Mouse (Mus musculus): ENCODE measurements around the gene Arhgef3.
A peak's percentile ranks its signal among the peaks of the same experiment; 100 is the strongest.

The Arhgef3 gene

DNA sequence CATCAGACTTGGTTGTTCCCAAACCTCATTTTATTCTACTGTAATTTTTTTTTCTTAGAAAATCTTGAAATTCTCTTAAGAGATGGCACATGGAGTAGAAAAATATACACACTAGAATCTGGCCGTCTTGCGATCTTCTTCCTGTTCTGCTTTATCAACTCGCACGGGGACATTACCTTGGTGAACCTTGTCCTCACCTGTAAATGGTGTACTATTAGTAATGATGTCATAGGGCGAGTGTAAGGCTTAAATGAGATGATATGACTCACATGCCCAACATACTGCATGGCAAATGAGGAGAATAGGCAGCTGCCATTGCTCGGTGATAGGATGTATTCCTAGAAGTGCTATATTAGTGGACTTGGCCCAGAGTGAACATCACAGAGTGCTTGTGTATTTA is 49.9 kb downstream of the Arhgef3 start:
- no peak for DNase-seq (ENCODE audit: low spot score)

DNA sequence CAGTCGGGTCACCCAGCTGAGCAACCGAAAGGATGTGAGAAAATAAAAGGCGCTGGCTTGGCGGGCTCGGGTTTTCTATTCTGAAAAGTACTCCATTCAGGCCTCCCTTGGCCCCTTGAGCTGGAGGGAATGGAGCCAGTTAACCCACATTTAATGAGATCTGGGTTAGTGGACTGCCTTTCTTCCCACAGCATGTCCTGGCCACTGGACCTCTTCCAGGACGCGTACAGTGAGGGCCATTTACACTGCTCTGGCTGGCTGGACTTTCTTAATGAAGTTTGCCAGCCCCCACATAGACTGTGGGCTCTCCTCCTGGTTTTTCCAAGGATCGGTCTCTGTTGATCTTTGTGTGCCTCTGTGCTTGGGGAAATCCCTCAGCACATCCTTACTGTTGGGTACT is 52.1 kb downstream of the Arhgef3 start:
- DNase-seq (ENCODE audit: low spot score): peak; percentile 46

DNA sequence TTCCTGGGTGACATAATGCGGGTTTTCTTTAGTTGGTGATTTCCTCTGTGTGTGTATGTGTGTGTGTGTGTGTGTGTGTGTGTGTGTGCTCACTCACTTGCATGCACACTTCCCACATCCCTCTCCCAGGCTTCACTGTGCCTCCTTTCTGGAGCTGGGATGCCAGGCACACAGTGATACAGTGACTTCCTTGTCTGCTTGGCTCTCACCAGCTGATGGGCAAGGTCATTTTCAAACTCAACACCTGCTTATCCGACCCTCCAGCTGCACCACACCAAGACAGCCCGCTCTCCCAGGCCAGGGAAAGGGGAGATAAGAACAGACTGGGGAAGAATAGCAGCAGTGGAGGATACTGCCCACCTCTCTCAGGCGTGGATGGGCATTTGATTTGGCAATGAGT is 52.5 kb downstream of the Arhgef3 start:
- DNase-seq (ENCODE audit: low spot score): no peak

DNA sequence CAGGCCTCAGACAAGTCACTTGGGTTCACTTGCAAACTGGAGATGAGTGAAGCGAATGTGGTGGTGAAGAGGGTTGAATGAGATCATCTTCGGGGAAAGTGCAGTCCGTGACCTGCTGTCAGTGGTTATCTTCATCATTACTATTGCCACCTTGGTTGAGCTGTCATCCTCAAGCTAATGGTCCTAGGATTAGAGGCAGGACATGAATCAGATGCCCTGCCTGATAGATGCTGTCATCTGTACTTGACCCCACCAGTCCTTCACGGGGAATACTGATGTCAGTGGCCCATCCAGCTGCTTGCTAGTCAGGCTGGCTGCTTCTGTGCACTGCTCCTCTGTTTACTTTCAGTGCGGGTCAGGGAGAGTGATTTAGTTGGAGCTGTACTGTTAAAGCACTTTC is 53.7 kb downstream of the Arhgef3 start:
- DNase-seq (ENCODE audit: low spot score): no peak

DNA sequence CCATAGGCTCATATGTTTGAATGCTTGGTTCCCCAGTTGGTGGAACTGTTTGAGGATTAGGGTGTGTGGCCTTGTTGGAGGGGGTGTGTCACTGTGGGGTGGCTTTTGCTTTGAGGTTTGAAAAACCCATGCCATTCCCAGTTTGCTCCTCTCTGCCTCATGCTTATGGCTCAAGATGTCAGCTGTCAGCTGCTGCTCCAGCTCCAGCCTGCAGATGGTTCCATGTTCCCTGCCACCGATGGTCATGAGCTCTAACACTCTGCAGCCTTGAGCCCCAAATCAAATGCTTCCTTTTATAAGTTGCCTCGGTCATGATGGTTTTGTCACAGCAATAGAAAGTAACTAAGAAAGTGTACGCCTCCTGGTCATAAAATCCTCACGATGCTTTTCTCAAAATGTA is 54.6 kb downstream of the Arhgef3 start:
- DNase-seq (ENCODE audit: low spot score): no peak

DNA sequence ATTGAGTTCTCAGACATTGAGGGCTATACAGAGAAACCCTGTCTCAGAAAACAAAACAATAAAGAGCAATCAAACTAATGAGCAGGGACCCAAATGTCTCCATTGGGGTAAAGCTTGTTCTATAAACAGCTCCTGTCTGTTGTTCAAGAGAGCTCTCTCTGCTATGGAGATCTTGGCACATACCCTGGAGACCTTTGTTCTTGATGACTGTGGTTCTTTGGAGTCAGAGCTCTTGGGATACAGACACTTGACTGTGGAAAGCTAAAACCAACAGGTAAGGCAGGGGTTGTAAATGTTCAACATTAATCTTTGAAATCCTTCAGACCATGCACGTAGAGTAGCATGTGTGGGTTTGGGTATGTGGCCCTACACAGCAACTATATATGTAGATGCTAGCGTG is 55.7 kb downstream of the Arhgef3 start:
- no peak for DNase-seq (ENCODE audit: low spot score)

DNA sequence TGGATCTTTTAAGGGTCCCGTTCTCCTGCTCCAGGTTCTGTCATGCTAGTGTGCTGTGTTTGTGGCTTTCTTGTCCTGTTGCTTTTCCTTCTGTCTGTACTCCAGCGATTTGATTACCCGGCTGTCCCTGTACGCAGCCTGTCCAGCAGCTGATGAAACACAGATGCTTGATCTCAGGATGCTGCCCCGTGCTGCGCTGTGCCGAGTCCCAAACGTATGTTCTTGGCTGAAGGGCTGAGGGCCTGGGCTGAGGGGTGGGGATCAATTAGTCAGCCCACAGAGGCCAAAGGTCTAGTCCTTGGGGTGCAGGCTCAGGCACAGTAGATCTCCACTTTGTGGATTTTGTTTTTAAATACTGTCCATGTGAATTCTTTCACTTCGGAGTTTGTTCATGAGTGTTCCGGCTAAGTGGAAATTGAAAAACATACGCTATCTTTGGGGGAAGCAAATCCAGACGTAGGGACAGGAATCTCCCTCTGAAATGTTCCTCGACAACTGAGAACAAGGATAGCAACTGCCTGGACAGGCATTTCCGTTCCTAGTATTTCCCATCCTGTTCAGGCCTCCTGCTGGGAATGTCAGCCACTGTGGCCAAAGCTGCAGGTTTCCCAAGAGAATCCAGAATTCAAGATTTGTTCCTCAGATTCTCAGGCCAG is 56.6 kb downstream of the Arhgef3 start:
- DNase-seq (ENCODE audit: low spot score): no peak

DNA sequence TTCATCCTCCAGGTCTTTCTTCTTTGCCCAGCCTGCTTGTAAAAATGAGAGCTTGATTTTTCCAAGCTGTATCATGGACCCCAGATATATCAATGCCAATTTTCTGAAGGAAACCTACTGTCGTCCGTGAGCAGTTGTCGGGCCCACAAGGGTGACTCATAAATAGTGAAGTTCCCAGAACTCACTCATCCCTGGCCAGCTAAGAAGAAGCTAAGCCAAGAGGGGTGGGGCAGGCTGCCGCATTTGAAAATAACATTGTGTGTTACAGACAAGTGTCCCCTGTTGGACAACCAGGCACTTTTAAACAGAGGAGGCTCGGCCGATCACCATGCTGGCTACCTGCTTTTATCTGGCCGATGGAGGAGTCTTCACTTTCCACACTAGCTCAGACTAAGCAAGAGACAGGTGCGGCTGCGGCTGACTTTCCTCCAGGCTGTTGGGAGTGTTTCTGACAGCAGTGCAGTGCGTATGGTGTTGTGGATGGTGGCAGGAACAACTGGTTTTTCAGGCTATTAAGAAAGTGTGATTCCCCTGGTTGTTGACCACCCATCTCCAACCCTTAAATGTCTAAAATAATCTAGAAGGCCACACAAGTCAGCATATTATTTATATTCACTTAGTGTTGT is 58.6 kb downstream of the Arhgef3 start:
- DNase-seq (ENCODE audit: low spot score): no peak

DNA sequence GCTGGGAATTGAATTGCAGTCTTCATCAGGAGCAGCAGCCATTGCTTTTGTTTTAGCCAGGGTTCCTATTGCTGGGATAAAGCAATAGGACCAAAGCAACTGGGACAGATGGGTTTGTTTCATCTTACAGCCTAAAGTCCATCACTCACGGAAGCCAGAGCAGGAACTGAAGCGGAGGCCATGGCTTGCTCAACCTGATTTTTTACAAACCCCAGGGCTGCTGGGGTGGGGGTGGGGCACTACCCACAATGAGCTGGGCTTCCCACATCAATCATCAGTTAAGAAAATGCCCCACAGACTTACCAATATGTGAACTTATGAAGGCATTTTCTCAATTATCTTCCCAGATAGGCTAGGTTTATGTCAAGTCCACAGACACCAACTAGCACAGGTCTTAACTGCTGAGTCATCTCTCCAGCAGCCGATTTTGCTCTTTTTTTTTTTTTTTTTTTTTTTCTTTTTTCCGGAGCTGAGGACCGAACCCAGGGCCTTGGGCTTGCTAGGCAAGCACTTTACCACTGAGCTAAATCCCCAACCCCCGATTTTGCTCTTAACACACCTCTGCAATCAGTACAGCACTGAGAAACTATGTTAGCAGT is 59.6 kb downstream of the Arhgef3 start:
- no peak for DNase-seq (ENCODE audit: low spot score)

DNA sequence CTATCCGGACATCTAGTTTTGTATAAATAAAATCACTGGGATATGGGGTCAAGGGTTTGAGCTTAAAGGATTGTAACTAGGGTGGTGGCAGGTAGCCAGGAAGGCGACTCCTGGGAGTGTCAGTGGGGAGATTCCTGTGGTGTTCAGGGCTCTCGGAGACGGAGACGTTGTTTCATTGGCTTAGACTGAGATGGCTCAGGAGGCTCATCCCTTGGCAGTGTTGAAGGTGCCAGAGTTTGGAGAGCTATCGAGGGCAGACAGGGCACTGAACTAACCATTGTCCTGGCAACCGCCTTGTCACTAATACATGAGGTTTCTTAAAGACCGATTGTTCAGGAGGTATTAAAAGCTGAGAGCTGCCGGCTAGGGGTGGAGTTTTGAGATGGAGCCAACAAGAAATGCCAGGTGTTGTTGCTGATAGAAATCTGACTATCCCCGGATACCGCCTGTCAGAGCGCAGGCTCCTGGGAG is 60.2 kb downstream of the Arhgef3 start:
- DNase-seq (ENCODE audit: low spot score): no peak

DNA sequence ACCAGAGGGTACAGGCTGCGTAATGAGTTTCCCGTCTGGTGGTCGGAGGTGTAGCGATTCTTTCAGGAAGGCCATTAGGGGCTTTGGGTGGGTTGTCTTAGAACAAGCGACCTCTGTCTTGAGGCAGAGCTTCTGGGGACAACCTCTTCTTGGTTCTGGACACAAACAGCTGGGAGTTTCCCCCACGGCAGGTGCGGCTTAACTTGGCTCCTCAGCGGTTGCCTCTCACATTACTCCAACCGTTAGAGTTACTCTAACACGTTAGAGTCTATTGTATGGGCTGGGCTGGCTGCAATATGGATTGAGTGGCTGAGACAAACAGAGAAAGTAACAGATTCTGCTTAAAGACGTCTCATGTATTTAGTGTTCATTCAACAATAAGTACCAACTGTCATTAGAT is 60.6 kb downstream of the Arhgef3 start:
- no peak for DNase-seq (ENCODE audit: low spot score)

DNA sequence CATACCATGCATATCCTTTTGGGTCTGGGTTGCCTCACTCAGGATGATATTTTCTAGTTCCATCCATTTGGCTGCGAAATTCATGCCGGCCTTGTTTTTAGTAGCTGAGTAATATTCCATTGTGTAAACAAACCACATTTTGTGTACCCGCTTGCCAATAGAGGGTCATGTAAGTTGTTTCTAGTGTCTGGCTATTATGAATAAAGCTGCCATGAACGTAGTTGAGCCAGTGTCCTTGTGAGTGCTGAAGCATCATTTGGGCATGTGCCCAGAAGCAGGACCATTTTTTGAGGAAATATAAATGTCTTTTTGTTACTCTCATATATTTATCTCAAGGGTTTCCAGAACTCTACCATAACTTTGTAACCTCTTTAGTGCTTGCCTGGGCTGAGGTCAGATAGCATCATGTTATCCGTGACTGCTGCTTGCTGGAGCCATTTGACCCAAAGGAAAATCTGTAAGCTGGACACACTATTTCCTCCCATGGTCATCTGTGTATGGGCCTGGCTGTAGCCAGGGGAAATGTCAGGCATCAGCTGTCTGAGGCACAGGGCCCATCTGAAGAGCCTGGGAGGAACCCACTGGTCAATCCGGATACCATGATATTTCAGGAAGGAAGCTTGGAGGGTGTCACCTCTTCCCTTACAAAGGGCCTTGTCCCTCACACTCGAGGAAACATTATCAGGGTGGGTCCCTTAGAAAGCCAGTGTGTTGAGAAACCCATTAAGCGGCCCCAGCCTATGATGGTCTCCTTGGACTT is 63.3 kb downstream of the Arhgef3 start:
- DNase-seq (ENCODE audit: low spot score): no peak

DNA sequence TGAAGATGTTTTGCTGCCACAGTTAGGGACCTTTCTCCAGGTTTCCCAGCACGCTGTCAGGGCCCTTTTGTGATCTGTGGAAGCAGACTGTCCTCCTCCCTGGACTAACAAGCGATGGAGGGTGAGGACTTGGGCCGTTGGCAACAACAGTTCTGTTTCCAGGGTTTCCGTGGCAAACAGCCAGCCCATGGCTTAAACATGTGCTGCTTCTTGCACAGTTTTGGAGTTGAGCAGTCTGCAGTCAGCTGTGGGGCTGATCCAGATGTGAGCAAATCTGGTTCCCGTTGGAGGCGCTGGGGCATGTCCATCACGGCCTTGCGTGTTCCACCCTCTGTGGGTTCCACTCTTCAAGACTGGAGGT is 63.8 kb downstream of the Arhgef3 start:
- no peak for DNase-seq (ENCODE audit: low spot score)

DNA sequence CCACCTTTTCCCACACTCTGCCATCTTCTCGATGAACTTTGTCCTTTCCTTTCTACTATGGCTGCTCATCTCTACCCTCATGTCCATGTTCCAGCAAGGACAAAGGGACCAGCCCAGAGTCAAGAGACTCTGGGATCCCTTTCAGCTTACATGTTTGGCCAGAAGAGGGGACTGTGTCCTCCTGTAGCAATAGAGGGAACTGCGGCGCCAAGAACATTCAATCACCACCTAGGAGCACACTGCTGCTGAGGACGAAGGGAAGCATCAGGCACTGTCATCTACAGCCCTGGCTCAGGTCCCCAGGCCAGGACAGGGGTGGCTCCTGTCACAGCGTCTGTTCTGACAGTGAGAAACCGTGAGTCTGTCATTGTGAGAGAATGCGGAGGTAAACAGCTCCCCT is 65.1 kb downstream of the Arhgef3 start:
- DNase-seq (ENCODE audit: low spot score): no peak

DNA sequence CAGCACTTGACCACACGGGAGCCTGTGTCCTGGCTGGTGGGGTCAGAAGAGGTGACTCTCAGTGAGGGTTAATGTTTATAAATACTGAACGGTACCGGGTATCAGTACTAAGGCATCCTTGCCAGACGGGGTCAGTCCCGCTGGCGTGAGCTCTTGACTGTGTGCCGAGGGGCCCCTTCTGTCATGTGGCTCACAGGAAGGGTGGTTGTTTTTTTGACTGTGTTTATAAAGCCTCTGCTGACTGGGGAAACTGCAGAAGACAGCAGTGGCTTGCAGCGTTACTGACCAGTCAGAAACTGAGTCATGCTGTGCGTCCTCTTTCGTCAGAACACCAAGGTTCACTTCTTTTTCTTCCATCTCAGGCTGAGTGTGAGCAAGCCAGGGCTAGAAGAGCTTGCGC is 67.4 kb downstream of the Arhgef3 start:
- DNase-seq (ENCODE audit: low spot score): no peak

DNA sequence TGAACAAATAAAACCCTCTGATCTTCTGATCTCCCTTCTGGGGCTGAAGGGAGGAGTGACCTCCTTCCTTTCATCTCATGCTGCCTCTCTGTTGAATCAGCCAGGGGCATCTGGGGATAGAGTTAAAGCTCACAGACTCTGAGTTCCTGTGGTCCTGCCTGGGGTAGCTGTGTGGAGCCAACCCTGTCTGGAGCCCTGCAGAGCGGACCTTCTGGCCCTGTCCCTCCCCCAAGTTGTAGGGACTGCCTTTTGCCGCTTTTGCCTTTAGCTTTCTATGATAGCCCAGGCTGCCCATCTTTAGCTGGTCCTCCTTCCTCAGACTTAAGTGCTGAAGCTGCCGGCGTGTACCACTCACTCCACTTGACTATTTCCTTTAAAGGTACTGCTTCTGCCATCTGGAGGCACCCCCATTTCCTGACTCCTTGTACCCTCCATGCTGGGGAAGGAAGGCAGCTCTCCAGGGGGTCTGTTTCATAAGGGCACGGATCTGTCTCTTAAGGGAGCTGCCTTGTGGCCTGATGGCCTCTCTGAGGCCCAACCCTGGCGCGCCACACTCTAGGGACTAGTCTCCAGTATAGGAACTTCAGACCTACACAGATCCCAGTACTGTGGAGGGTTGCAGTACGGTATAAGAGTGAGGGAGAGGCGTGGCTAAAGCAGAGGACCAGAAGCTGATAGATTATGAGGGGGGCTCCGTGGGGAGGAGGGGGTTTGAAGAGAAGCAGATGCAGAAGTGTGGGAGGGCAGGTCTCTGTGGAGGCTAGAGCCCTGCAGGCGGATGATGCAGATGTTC is 68.1 kb downstream of the Arhgef3 start:
- no peak for DNase-seq (ENCODE audit: low spot score)

DNA sequence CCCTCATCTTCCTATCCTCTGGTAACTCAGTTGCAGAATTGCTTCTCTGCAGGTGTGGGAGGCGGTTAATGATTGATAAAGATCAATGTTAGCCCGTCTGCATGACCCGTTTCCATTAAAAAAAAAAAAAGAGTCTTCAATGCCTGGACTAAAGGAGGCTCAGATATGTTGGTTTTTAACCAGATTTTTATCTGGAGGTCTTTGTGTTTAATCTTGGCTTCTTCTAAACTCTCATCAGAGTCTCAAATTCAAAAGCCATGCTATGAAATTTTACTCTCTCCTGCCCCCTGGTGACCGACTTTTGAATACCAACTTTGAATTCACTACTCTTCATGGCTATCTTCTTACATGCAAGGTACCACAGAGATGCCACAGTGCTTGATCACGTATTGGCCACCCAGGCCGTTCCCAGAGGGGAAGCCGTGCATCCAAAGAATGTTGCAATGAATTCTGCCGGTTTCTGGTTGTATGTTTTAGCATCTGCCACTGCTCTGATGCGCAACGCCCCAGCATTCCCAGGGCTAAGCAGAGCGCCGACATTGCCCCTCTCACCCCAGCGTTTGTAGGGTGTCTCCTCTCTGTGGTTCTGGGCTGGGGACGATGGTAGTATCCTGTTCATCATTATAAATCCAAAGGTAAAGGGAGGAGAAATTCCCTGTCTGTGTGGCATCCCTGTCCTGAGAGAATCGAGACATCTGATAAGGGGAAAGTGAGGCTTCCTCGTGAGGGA is 69.0 kb downstream of the Arhgef3 start:
- DNase-seq (ENCODE audit: low spot score): peak; percentile 82

DNA sequence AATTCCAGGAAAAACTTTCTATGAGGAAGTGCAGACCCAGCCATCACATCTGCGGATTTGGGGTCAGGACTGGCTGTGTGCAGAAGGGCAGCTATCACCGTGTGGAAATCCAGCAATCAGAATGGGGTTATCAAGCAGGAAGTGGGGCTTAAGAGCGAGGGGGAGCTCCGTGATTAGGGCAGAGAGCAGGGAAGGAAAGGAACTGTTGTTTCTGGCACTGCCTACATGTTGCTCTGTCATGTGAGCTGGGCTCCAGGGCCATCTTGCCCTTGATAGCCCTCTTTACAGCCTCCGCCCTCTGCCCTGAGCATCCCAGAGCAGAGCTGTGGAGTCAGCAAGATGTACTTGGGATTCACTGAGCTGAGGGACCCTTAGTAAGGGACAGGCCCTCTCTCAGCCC is 71.2 kb downstream of the Arhgef3 start:
- no peak for DNase-seq (ENCODE audit: low spot score)

DNA sequence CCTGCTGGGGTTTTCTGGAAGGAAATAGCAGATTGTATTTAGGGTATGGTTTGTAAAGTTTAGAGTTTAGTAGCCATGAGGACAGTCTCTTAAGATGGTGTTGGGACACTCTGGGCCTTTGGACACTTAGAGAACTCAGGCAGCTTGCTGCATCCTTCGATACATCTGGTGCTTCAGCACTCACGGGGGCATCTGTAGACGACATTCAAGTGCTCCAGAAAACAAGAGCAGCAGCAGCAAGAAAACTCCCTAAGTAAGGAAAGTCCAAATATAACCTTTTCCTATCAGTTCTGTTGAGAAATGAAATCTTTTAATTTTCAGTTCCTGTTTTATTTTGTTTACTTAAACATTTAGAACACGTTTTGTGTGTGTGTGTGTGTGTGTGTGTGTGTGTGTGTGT is 71.9 kb downstream of the Arhgef3 start:
- no peak for DNase-seq (ENCODE audit: low spot score)

DNA sequence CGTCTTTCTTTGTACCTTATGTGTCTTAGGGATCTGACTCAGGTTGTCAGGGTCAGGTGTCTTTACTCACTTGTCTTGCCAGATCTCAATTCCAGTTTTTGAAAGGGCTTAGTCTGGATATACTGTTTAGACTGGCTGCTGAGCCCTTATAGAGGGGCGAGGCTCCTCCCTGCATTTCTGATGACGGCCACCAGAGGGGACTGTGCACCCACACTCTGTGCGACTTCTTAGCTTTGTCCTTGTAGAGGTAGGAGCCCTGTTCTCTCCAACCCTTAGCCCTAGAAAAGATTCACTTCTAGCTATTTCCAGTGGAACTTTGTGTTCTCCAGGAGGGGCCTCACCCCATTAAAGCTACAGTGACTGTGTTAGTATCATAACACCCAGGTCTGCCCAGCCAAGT is 72.3 kb downstream of the Arhgef3 start:
- DNase-seq (ENCODE audit: low spot score): peak; percentile 90

DNA sequence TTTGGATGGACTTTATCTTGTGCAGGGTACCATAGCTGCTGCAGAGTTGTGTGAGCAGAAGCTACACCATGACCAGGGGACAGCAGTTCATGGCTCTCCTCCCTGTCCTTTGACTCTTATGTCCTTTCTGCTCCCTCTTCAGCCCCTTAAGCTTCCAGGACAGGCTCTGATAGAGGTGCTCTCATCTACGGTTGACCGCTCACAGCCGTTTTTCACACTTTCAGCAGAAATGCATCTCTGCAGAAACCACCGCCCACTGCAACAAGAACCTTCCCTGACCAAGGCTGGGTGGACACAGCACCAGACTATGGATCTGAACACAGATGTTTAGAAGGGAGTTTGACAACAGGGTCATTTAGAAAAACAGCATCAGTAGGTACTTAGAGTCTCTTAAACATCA is 73.2 kb downstream of the Arhgef3 start:
- DNase-seq (ENCODE audit: low spot score): no peak

DNA sequence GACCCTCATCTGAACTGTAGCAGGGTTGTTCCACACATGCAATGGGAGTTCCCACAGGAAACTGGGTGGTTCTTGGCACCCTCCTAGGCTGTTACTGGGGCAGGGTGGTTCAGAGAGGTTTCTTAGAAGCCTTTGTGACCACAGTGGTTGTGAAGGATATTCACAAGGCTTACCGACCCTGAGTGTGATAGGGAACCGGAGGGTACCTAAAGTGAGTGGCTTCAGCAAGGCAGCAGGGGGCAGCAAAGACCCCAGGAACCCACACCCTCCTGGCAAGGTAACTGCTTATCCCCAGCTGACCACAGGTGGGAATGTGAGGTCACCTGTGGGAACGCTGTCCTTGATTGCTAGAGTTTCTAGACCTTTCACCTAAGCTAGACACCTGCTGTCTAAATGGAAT is 77.8 kb downstream of the Arhgef3 start:
- peak; percentile 36 for DNase-seq (ENCODE audit: low spot score)
